Mouse (Mus musculus): ENCODE measurements around the gene Gm11437. TPM values are rescaled to one million over a fixed set of nuclear protein-coding genes. Genes with fewer than 3 reads are reported as not detected.

Gene Gm11437
- not detected for polyA plus RNA-seq (2012; fragmentation: generic; extraction: Trizol)

DNA sequence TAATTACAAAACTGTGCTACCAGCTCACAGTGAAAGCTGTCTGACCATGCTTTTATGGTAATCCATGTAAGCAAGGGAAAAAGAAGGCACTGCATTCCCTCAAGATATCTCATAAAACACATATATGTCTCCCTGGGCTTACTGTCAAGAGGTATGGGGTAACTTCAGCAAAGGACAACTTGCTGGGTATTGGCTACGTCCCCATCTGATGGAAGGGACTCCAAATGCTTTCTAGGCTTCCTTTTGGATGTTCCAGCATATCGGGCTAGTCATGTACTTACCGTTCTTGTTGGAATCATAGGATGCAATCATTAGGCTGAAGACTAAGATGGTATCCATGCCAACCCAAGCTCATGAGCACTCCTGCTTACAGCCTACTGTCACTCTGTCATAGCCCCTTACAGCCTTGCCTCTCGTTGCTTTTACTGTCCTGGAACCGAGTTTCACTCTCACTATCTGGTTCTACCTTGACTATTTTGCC is at the start of gene Gm11437:
TSS of gene Gm11437 (minus strand) at position 431 of the 481 bp plus-strand sequence.
- H3K4me2 ChIP-seq (ENCODE audit: low read depth): no peak within 1 kb of the TSS
- TF ChIP-seq TCF12 (IDR thresholded peaks at IDR 0.05; ENCODE audit: insufficient read depth, poor library complexity, severe bottlenecking) (no peak), MAX (IDR thresholded peaks at IDR 0.05; ENCODE audit: low read depth) (no peak), E2F4 (IDR thresholded peaks at IDR 0.05; ENCODE audit: insufficient read depth) (no peak), MYOG (IDR thresholded peaks at IDR 0.05; ENCODE audit: control insufficient read depth in 1 of 3, insufficient read depth in 1 of 3, insufficient read length in 2 of 3, low read depth in 2 of 3) (no peak), REST (IDR thresholded peaks at IDR 0.05; ENCODE audit: insufficient read depth, insufficient read length) (no peak), USF1 (IDR thresholded peaks at IDR 0.05; ENCODE audit: low read depth) (no peak), MYOD1 (IDR thresholded peaks at IDR 0.05; ENCODE audit: control insufficient read depth in 1 of 3, insufficient read length in 2 of 3, low read depth in 2 of 3) (no peak), TCF3 (IDR thresholded peaks at IDR 0.05; ENCODE audit: insufficient read length, low read depth) (no peak), POLR2AphosphoS2 (IDR thresholded peaks at IDR 0.05; ENCODE audit: insufficient read length, low read depth) (no peak), POLR2A (IDR thresholded peaks at IDR 0.05; ENCODE audit: insufficient read length, low read depth) (no peak)
- peaks cover 4% of the 10 kb centered on the region for H3K27me3 ChIP-seq (ENCODE audit: control insufficient read depth, insufficient read depth, insufficient read length)
- no peak within 1 kb of the TSS for H3K4me3 ChIP-seq
- no peaks in the 10 kb centered on the region for H3K79me2 ChIP-seq (ENCODE audit: control insufficient read depth, insufficient read depth)
- no peaks in the 10 kb centered on the region for H3K36me3 ChIP-seq (ENCODE audit: control insufficient read depth, insufficient read depth)
- no peak within 1 kb of the TSS for H3ac ChIP-seq (ENCODE audit: control insufficient read depth, insufficient read length)

DNA sequence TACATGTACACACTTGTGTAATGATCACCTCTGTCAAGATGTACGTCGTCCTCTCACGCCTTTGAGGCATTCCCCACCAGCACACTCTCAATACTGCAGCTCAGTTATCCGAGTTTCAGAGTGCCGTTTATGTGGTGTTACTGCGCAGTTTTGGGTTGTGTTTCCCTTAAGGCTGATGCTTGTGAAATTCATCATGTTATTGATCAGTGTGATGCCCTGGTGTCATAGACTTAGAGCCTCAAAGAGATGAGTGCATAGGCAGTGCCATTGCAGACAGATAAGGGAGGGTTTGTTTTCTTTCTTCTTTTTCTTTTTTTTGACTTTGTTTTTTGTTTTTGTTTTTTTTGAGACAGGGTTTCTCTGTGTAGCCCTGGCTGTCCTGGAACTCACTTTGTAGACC is 43.6 kb upstream of the Gm11437 start:
- TF ChIP-seq MAX (IDR thresholded peaks at IDR 0.05; ENCODE audit: low read depth) (no peak), TCF3 (IDR thresholded peaks at IDR 0.05; ENCODE audit: insufficient read length, low read depth) (no peak), REST (IDR thresholded peaks at IDR 0.05; ENCODE audit: insufficient read depth, insufficient read length) (no peak), POLR2AphosphoS2 (IDR thresholded peaks at IDR 0.05; ENCODE audit: insufficient read length, low read depth) (no peak), POLR2A (IDR thresholded peaks at IDR 0.05; ENCODE audit: insufficient read length, low read depth) (no peak), TCF12 (IDR thresholded peaks at IDR 0.05; ENCODE audit: insufficient read depth, poor library complexity, severe bottlenecking) (no peak), MYOD1 (IDR thresholded peaks at IDR 0.05; ENCODE audit: control insufficient read depth in 1 of 3, insufficient read length in 2 of 3, low read depth in 2 of 3) (no peak), SRF (IDR thresholded peaks at IDR 0.05; ENCODE audit: control insufficient read depth, insufficient read length, low read depth) (no peak), MYOG (IDR thresholded peaks at IDR 0.05; ENCODE audit: control insufficient read depth in 1 of 3, insufficient read depth in 1 of 3, insufficient read length in 2 of 3, low read depth in 2 of 3) (no peak), E2F4 (IDR thresholded peaks at IDR 0.05; ENCODE audit: insufficient read depth) (no peak), CEBPB (IDR thresholded peaks at IDR 0.05; ENCODE audit: insufficient read depth, poor library complexity, severe bottlenecking) (no peak), USF1 (IDR thresholded peaks at IDR 0.05; ENCODE audit: low read depth) (no peak)
- no peak overlapping the region for H3ac ChIP-seq (ENCODE audit: control insufficient read depth, insufficient read length)
- peaks cover 34% of the 10 kb centered on the region for H3K79me2 ChIP-seq (ENCODE audit: control insufficient read depth, insufficient read depth)
- no peaks in the 10 kb centered on the region for H3K27me3 ChIP-seq (ENCODE audit: control insufficient read depth, insufficient read depth, insufficient read length)
- H3K4me3 ChIP-seq: no peak overlapping the region
- no peak overlapping the region for H3K4me2 ChIP-seq (ENCODE audit: low read depth)
- peaks cover 12% of the 10 kb centered on the region for H3K36me3 ChIP-seq (ENCODE audit: control insufficient read depth, insufficient read depth)

DNA sequence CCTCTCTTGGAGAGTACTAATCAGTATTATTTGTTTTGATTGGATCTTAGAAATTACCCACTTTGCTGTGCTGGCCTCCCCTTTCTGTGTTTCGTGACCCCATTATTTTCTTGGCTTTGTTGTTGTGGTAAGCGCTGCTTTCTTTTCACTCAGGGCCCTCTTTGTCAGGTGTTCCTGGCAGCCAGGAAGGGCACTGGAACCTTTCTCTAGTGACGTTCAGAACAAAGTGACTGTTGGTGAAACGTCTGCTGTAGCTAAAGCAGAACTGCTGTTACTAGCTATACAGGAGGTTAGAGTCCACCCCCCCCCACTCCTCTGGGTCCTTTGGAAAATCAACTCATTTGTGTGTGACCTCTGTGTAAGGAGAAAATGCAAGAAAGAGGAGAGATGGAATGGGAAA is 38.5 kb upstream of the Gm11437 start:
- Histone ChIP-seq H3K36me3 (ENCODE audit: control insufficient read depth, insufficient read depth) (peaks cover 3% of the 10 kb centered on the region), H3K4me3 (no peak overlapping the region), H3K79me2 (ENCODE audit: control insufficient read depth, insufficient read depth) (peaks cover 45% of the 10 kb centered on the region), H3K27me3 (ENCODE audit: control insufficient read depth, insufficient read depth, insufficient read length) (no peaks in the 10 kb centered on the region), H3K4me2 (ENCODE audit: low read depth) (no peak overlapping the region), H3ac (ENCODE audit: control insufficient read depth, insufficient read length) (no peak overlapping the region)
- TF ChIP-seq MYOD1 (IDR thresholded peaks at IDR 0.05; ENCODE audit: control insufficient read depth in 1 of 3, insufficient read length in 2 of 3, low read depth in 2 of 3) (no peak), CEBPB (IDR thresholded peaks at IDR 0.05; ENCODE audit: insufficient read depth, poor library complexity, severe bottlenecking) (no peak), E2F4 (IDR thresholded peaks at IDR 0.05; ENCODE audit: insufficient read depth) (no peak), USF1 (IDR thresholded peaks at IDR 0.05; ENCODE audit: low read depth) (no peak), REST (IDR thresholded peaks at IDR 0.05; ENCODE audit: insufficient read depth, insufficient read length) (no peak), TCF3 (IDR thresholded peaks at IDR 0.05; ENCODE audit: insufficient read length, low read depth) (no peak), SRF (IDR thresholded peaks at IDR 0.05; ENCODE audit: control insufficient read depth, insufficient read length, low read depth) (no peak), POLR2AphosphoS2 (IDR thresholded peaks at IDR 0.05; ENCODE audit: insufficient read length, low read depth) (no peak), TCF12 (IDR thresholded peaks at IDR 0.05; ENCODE audit: insufficient read depth, poor library complexity, severe bottlenecking) (no peak)

DNA sequence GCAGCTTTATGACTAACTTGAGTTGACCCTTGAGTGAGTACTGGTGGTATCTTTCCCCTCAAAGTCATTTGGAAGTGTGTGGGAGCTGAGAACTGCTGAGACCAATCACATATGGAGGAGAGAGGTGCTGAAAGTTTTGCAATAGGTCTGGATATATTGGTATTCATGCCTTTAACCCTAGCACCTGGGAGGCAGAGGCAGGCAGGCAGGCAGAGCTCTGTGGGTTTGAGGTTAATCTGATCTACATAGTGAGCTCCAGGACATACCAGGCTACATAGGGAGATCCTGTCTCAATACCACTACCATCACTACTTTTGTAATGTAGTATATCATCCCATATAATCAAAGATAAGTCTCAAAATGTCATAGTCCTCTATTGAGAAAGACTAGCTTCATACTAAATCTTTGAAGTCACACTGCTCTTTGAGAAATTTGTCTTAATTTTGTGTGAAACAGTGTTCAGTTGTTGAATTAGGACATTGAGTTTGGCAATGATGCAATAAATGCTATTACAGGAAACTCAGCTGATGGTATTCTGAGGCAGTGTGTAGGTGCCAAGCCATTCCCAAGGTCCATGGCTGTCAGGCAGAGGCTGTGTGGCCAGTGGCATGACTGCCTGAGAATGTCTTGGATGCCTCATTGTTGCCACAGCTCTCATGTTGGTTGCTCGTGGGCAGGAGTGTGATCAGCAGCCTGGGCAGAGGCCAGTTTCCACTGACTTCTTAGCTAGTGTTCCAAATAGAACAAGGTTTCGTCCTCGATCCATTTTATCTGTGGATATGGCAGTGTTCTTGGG is 30.5 kb upstream of the Gm11437 start:
- Histone ChIP-seq H3K4me3 (no peak overlapping the region), H3K79me2 (ENCODE audit: control insufficient read depth, insufficient read depth) (peaks cover 71% of the 10 kb centered on the region), H3K27me3 (ENCODE audit: control insufficient read depth, insufficient read depth, insufficient read length) (no peaks in the 10 kb centered on the region), H3K36me3 (ENCODE audit: control insufficient read depth, insufficient read depth) (peaks cover 25% of the 10 kb centered on the region), H3K4me2 (ENCODE audit: low read depth) (peak overlapping the region; percentile 38), H3ac (ENCODE audit: control insufficient read depth, insufficient read length) (no peak overlapping the region)
- TF ChIP-seq SRF (IDR thresholded peaks at IDR 0.05; ENCODE audit: control insufficient read depth, insufficient read length, low read depth) (no peak), POLR2A (IDR thresholded peaks at IDR 0.05; ENCODE audit: insufficient read length, low read depth) (peak; percentile 36), TCF12 (IDR thresholded peaks at IDR 0.05; ENCODE audit: insufficient read depth, poor library complexity, severe bottlenecking) (no peak), TCF3 (IDR thresholded peaks at IDR 0.05; ENCODE audit: insufficient read length, low read depth) (no peak), USF1 (IDR thresholded peaks at IDR 0.05; ENCODE audit: low read depth) (no peak), MYOD1 (IDR thresholded peaks at IDR 0.05; ENCODE audit: control insufficient read depth in 1 of 3, insufficient read length in 2 of 3, low read depth in 2 of 3) (peak in 1 of 3 experiments; percentile 55), E2F4 (IDR thresholded peaks at IDR 0.05; ENCODE audit: insufficient read depth) (no peak), MAX (IDR thresholded peaks at IDR 0.05; ENCODE audit: low read depth) (no peak), REST (IDR thresholded peaks at IDR 0.05; ENCODE audit: insufficient read depth, insufficient read length) (no peak), POLR2AphosphoS2 (IDR thresholded peaks at IDR 0.05; ENCODE audit: insufficient read length, low read depth) (no peak), MYOG (IDR thresholded peaks at IDR 0.05; ENCODE audit: control insufficient read depth in 1 of 3, insufficient read depth in 1 of 3, insufficient read length in 2 of 3, low read depth in 2 of 3) (peak in 1 of 3 experiments; percentile 75), CEBPB (IDR thresholded peaks at IDR 0.05; ENCODE audit: insufficient read depth, poor library complexity, severe bottlenecking) (peak; percentile 72; the same call in 1 of the 2 replicates)
